Mouse (Mus musculus) right cerebral cortex, postnatal 14 days (tissue): ENCODE data around the gene Csf3.
A peak's percentile ranks its signal among the peaks of the same experiment; 100 is the strongest.
"Not testable (repeated sequence)": the region's sequence is repeated elsewhere in the genome, so short reads cannot be mapped to it uniquely, and the experiment has no call there.

Source experiments
- DNase-seq: peaks from one replicate; pipeline ENCODE4 v3.0.0; 2022

The Csf3 gene

GRCm38 (mm10) chr11:98734020-98734419 is 33.0 kb downstream of the Csf3 start:
- DNase-seq: no peak

DNA sequence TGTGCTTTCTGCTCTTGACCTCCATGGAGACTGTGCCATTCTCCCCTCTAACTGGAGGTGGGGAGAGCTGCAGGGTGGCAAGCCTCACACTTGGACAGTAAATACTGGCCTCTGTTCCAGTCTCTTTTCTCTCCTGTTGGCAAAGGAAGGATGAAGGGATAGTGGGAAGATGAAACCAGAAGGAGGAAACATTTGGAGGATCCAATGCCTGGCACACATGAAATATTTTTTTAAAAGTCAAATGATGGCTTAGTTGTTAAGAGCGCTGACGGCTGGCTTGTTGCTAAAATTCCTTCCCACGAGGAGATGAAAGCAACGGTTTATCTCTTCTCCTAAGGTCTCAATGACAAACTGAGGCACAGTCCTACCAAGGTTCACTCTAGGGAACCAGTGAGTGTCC is 34.0 kb downstream of the Csf3 start:
- DNase-seq: no peak

GRCm38 (mm10) chr11:98736176-98736575 is 35.1 kb downstream of the Csf3 start:
- no peak for DNase-seq

- DNase-seq: not testable (repeated sequence)
Measured at GRCm38 (mm10) chr11:98737220-98737619, 36.2 kb downstream of the Csf3 start.

GRCm38 (mm10) chr11:98738428-98738911 is 37.4 kb downstream of the Csf3 start:
- DNase-seq: peak; percentile 53

- no peak for DNase-seq
Measured at GRCm38 (mm10) chr11:98738925-98739324, 37.9 kb downstream of the Csf3 start.

- no peak for DNase-seq
Measured at GRCm38 (mm10) chr11:98740026-98740392, 38.9 kb downstream of the Csf3 start.

GRCm38 (mm10) chr11:98740393-98741050 is 39.5 kb downstream of the Csf3 start, which contains the start of gene Thra:
TSS of gene Thra (plus strand) at chr11:98740638.
- DNase-seq: peak; percentile 65

DNA sequence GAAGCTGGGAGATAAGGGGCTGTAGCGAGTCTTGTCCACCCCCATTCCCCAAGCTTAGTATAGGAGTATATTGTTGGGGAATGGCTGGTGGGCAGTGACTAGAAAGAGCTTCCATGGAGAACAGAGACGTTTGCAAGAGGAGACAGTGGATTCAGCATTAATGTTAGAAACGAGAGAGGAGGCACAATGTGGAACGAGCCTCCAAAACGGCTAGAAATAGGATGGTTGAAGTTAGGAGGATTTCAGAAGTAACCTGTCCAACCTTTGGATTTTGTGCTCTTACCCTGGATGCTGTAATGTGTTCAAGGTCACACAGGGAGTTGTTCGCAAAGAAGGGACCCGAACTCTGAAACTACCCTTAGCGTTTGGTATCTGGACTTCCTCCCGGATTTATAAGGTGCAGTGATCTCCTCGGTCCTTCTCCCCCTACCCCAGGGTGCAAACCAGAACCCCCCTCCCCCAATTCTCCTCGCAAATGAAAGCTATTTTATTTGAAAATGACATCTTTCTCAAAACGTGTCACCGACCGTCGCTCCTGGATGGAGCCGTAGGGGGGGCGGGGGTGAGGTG is 40.1 kb downstream of the Csf3 start:
- no peak for DNase-seq

- DNase-seq: peak; percentile 80
Measured at GRCm38 (mm10) chr11:98741622-98742396, 40.7 kb downstream of the Csf3 start.

DNA sequence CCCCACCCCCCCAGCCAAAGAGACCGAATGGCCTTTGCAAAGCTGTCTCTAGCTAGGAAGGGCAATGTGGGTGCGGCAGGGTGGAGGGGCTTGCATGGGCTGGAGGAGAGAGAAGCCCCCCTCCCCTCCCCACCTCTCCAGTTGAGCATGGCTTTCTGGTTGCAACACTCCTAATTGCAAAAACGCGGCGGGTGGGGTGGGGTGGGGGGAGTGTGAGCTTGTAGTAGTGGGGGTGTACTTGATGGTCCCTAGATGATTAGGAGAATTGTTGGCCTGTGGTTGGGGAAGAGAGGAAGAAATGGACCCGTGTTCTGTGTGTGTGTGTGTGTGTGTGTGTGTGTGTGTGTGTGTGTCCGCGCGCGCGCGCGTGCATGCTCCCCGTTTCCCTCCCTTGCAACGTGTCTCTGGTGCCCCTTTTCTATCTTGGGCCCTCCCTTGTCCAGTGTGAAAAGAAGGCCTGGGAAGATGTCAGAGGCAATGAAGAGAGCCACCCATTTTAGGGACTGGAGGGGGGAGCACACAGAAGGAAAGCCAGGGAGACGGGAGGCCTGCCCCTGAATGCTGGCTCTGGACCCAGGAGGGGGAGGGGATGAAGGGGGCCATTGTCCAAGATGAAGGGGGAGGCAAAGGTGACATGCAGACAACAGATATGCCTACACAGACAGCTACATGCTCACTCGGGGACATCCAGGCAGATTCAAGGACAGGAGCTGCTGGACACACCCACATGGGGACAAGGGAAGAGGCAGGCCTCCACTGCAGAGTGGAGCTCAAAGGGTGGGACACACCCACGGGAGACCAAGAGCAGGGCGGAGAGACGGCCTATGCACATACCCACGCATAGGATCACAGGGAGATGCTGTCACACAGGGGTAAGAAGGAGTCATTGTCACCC is 41.6 kb downstream of the Csf3 start:
- peak; percentile 45 for DNase-seq

DNA sequence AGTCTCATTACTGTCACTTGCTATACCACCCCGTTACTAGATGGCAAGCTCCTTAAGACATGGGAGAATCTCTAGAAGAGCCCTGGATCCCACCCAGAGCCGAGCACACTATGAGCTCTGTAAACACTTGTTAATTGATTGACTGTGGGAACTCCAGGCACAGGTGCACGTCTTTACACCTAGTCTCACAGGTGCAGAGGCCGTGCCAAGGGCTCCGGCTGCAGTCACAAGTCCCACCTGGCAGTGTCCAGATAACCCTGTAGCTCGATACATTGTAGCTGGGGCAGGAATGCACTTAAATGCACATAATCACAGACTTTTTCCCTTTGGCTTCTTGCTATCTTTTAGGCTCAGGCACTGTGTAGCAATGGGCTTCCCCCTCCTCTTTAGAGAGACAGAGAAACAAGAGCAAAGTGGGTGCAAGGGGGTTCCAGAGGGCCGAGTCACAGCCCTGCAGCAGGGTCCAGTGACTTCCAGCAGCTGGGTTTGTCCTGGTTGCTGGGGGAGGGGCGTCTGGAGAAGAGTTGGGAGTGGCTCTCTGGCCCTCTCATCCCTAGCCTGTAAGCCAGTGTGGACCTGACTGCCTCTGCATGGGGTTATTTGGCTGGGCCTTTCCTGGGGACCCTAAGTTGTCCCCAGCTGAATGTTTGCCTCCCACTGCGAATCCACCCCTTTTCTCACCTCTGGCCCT is 42.7 kb downstream of the Csf3 start:
- peak; percentile 50 for DNase-seq

DNA sequence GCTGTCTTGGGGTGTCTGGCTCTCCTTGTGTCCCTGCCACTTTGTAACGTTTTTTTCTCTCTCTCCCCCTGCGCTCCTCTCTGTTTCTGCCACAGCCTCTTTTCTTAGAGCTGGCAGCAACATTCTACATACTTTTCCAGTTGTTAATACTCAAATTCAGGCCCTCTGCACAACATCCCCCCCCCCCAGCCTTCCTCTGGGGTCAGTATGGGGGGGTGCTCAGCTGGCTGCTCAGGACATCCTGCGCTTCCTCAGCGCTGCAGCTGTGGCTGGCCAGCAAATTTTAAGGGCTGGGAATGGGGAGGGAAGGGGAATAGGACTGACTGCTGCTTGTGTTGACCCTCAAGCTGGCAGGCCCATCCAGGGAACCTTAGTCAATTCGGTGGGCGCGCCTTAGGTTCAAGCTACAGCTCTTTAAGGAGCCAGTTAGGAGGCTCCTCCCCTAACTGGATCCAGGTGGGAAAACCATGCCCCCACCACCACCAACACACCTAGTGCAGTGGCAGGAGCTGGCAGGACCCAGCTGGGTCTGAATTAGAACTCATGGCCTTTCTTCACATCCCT is 43.5 kb downstream of the Csf3 start:
- no peak for DNase-seq

GRCm38 (mm10) chr11:98745932-98746853 is 45.1 kb downstream of the Csf3 start:
- DNase-seq: no peak

DNA sequence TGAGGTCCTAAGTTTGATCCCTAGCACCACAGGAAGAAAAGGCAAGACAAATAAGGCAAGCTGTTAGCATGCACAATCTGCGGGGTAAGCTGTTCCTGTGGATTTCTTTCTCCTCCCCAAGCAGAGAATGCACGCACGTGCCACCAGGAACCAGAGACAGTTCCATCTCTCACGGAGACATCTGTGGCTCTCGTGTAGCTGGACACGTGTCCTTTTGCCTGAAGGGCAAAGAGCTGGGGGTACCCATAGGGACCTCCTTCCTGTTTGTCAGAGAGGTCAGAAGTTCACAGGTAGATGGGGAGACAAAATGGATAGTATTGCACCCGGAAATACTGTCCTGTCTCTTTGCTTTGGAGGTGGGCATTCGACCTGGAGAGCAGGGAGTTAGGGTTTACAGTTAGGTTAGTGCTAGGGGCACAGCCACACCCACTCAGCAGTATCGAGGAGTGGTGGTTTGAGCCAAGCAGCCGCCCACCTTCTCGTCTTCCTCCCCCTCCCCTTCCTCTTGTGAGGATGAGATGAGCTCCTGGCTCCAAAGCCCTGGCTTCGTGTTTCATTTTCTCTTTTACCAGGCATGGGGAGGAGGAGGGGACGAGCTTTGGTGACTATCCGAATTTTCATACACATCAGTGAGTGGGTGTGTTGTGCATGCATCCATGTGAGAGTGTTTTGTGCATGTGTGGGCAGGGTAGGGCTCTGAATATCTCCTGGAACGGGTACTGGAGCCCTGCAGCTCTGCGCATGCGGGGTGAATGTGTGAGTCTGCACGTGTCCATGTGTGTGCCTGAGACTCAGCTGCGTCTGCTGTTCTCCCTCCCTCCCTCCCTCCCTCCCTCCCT is 46.0 kb downstream of the Csf3 start:
- peak; percentile 91 for DNase-seq

- peak; percentile 28 for DNase-seq
Measured at GRCm38 (mm10) chr11:98747804-98748505, 46.9 kb downstream of the Csf3 start.

- DNase-seq: peak; percentile 49
Measured at GRCm38 (mm10) chr11:98748506-98749416, 47.7 kb downstream of the Csf3 start.

GRCm38 (mm10) chr11:98749716-98750115 is 48.7 kb downstream of the Csf3 start:
- peak; percentile 75 for DNase-seq
